Mouse (Mus musculus) stomach, embryonic 14.5 days (tissue): ENCODE results near the gene 1300017J02Rik. TPM values are rescaled to one million over a fixed set of nuclear protein-coding genes. Genes with fewer than 3 reads are reported as not detected.

Experiments
- ATAC-seq: fragments of 200-750 bp; cut with Nextera tagmentation; 2 replicates; pipeline ENCODE4 v1.8.0; 2017; ENCODE audit warnings: low read depth, moderate TSS enrichment; ENCODE audit not compliant: insufficient number of reproducible peaks, insufficient read depth, low FRiP score
- H3K27ac ChIP-seq: fragments of 300-500 bp; sonication (generic); 2 replicates; pipeline ENCODE4 v1.5.1; 2014; ENCODE audit warnings: mild to moderate bottlenecking, low read length, moderate library complexity, mixed read lengths
- H3K27me3 ChIP-seq: fragments of 300-500 bp; sonication (generic); 2 replicates; pipeline ENCODE4 v1.6.1; 2014; ENCODE audit warnings: low read length, control low read depth, mixed read lengths; ENCODE audit not compliant: control insufficient read depth, insufficient read depth
- H3K36me3 ChIP-seq: fragments of 300-500 bp; sonication (generic); 2 replicates; pipeline ENCODE4 v1.6.1; 2014; ENCODE audit warnings: mild to moderate bottlenecking, control low read depth, low read length, moderate library complexity, mixed read lengths; ENCODE audit not compliant: control insufficient read depth, insufficient read depth
- H3K4me1 ChIP-seq: fragments of 300-500 bp; sonication (generic); 2 replicates; pipeline ENCODE4 v1.6.1; 2014; ENCODE audit warnings: low read length, control low read depth, mixed read lengths; ENCODE audit not compliant: control insufficient read depth, insufficient read depth
- H3K4me2 ChIP-seq: fragments of 300-500 bp; sonication (generic); replicated peaks from 2 replicates; pipeline ENCODE4 v1.6.1; 2014; ENCODE audit warnings: low read depth, low read length, control low read depth
- H3K4me3 ChIP-seq: fragments of 300-500 bp; sonication (generic); 2 replicates; pipeline ENCODE4 v1.5.1; 2014; ENCODE audit warnings: low read depth, low read length, control low read depth
- H3K9ac ChIP-seq: fragments of 300-500 bp; sonication (generic); replicated peaks from 2 replicates; pipeline ENCODE4 v1.6.1; 2014; ENCODE audit warnings: low read depth, mild to moderate bottlenecking, control low read depth, low read length, moderate library complexity, mixed read lengths
- H3K9me3 ChIP-seq: fragments of 300-500 bp; sonication (generic); 2 replicates; pipeline ENCODE4 v1.6.1; 2016; ENCODE audit warnings: low read depth, low read length, control low read depth; ENCODE audit not compliant: control insufficient read depth
- WGBS: fragments of 180-500 bp; shearing (Covaris S2); extraction: QIAGEN DNeasy Blood & Tissue Kit; methylation state at CpG from one replicate; pipeline ENCODE4 v1.1.7; 2014; 5-methylcytosine and 5-hydroxymethylcytosine counted together
- polyA plus RNA-seq: library from polyadenylated mRNA; unstranded; fragments of >200 nt; fragmentation: Nextera tagmentation; extraction: Ambion mirVana; gene quantifications from 2 replicates; pipeline ENCODE4 v1.2.1, GENCODE M21; 2014

Gene 1300017J02Rik
- polyA plus RNA-seq, 1 experiment from 2014 or later, result not detected

DNA sequence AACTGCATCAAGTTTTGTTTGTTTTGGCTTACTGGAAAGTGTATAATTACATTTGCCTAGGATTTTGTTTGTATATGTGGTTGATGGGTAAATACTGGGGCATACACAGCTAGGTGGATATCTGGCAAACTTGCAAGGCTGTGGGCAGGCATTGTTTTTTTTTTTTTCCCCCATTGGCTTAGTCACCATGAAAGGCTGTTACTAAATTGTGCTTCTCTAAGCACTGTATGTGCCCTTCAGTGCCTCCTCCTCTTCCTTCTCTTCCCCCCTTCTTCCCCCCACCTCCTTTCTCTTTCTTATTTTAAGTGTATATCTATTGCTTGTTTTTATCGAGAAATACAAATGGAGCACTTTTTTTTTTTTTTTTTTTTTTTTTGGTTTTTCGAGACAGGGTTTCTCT is 19.8 kb upstream of the 1300017J02Rik start:
- Histone ChIP-seq H3K27ac (no peak overlapping the region), H3K4me2 (no peak overlapping the region), H3K9me3 (no peaks in the 10 kb centered on the region), H3K36me3 (peaks cover 82% of the 10 kb centered on the region), H3K27me3 (no peaks in the 10 kb centered on the region), H3K4me3 (no peak overlapping the region), H3K9ac (no peak overlapping the region), H3K4me1 (no peaks in the 10 kb centered on the region)
- WGBS, result 75% methylated on average over 1 of the region's 2 CpGs
- no peak for ATAC-seq

DNA sequence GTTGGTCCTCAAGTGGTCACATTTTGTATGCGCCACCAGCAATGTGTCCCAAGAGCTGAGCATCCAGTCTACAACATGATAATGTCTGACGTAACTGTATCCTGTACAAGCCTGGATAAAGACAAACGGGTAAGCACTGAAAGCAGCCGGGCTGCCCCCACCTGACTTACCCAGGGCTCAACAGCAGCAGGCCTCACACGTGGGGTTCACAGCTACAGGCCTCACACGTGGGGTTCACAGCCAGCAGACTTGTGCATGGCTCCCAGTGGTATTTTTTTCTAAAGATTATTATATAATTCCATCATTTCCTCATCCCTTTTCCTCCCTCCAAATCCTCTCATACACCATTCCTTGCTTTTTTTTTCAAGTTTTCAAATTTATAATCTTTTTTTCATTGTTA is 5.0 kb upstream of the 1300017J02Rik start:
- H3K36me3 ChIP-seq, result peaks cover 41% of the 10 kb centered on the region; the same call in 1 of the 2 replicates
- WGBS, result 85% methylated on average over 6 of the region's 6 CpGs
- no peak for ATAC-seq
- no peak overlapping the region for H3K4me2 ChIP-seq
- no peak overlapping the region for H3K4me3 ChIP-seq
- H3K9me3 ChIP-seq, result no peaks in the 10 kb centered on the region
- H3K4me1 ChIP-seq, result peaks cover 5% of the 10 kb centered on the region; the same call in 1 of the 2 replicates
- no peak overlapping the region for H3K27ac ChIP-seq
- H3K9ac ChIP-seq, result no peak overlapping the region
- no peaks in the 10 kb centered on the region for H3K27me3 ChIP-seq

DNA sequence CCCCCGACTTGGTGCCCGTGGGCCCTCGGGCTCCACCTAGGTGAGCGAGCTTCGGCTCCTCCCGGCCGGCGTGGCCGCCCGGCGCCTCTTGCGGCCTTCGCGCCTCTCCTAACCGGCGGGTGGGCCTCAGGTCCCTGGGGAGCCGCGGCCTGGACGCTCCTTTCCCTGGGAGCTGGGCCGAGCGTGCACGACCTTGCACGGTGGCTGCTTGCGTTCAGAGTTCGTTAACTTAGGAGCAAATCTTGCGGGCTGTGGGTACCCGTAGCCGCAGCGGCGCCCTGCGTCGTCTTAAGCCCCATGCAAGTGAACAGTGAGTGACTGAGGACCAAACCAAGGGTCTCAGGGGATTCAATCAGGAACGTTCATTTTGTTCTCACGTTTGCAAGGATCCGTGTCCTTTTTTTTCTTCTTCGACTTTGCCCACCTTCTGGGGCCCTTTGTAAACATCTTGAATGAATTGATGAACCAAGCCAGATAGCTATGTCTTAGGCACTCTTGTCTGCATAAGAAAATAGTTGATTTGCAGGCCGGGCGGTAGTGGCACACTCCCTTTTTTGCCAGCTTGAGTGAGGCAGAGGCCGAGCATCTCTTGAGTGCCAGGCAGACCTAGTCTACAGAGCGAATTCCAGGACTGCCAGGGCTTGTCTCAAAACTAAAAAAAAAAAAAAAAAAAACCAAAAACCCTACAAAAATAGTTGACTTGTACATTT is 605 bp upstream of the 1300017J02Rik start:
- Histone ChIP-seq H3K4me2 (peak overlapping the region; percentile 67), H3K36me3 (peaks cover 17% of the 10 kb centered on the region; the same call in 1 of the 2 replicates), H3K9me3 (no peaks in the 10 kb centered on the region), H3K4me1 (peaks cover 5% of the 10 kb centered on the region; the same call in 1 of the 2 replicates), H3K4me3 (peak overlapping the region; percentile 62), H3K27me3 (no peaks in the 10 kb centered on the region), H3K27ac (peak overlapping the region; percentile 80), H3K9ac (peak overlapping the region; percentile 77)
- peak; percentile 68 for ATAC-seq
- under 1% methylated on average over 33 of the region's 40 CpGs for WGBS

GRCm38 (mm10) chr9:103302666-103303065 is 2.2 kb downstream of the 1300017J02Rik start:
- no peaks in the 10 kb centered on the region for H3K9me3 ChIP-seq
- H3K4me2 ChIP-seq, result no peak overlapping the region
- no peak overlapping the region for H3K27ac ChIP-seq
- H3K4me3 ChIP-seq, result no peak overlapping the region
- no peaks in the 10 kb centered on the region for H3K27me3 ChIP-seq
- H3K4me1 ChIP-seq, result peaks cover 5% of the 10 kb centered on the region; the same call in 1 of the 2 replicates
- H3K36me3 ChIP-seq, result no peaks in the 10 kb centered on the region; the same call in 1 of the 2 replicates
- H3K9ac ChIP-seq, result no peak overlapping the region
- 62% methylated on average over 3 of the region's 3 CpGs for WGBS
- no peak for ATAC-seq

DNA sequence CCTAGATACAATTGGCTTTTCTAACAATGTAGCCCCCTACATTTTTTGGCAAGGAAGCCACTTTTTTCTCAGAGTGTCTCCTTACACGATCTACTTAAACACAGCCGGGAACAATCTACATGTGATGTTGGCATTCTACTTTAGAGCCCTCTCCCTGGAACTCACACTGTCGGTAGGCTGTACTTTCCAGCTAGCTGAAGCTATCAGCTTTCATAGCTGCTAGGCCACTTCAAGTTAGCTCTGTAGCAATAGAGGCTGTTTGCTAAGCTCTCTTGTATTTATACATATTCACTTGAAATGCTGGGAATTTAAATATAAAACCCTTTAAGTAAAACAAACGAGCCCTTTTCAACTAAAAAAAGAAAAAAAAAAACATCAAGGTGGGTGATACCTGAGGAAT is 2.6 kb downstream of the 1300017J02Rik start:
- Histone ChIP-seq H3K4me1 (peaks cover 5% of the 10 kb centered on the region; the same call in 1 of the 2 replicates), H3K4me2 (no peak overlapping the region), H3K27me3 (no peaks in the 10 kb centered on the region), H3K27ac (no peak overlapping the region), H3K36me3 (no peaks in the 10 kb centered on the region; the same call in 1 of the 2 replicates), H3K4me3 (no peak overlapping the region), H3K9me3 (no peaks in the 10 kb centered on the region), H3K9ac (no peak overlapping the region)
- ATAC-seq, result no peak
- WGBS, result 77% methylated on average over 4 of the region's 4 CpGs

- Histone ChIP-seq H3K9ac (no peak overlapping the region), H3K9me3 (no peaks in the 10 kb centered on the region), H3K27me3 (no peaks in the 10 kb centered on the region), H3K4me1 (no peaks in the 10 kb centered on the region), H3K36me3 (no peaks in the 10 kb centered on the region), H3K4me3 (no peak overlapping the region), H3K4me2 (no peak overlapping the region), H3K27ac (no peak overlapping the region)
- ATAC-seq, result no peak
- WGBS, result 89% methylated on average over 8 of the region's 8 CpGs
These were observed 3.8 kb downstream of the 1300017J02Rik start for GRCm38 (mm10) chr9:103301086-103301485.

- no peak overlapping the region for H3K4me3 ChIP-seq
- no peaks in the 10 kb centered on the region for H3K36me3 ChIP-seq
- no peak for ATAC-seq
- WGBS, result 65% methylated on average over 2 of the region's 2 CpGs
- H3K9me3 ChIP-seq, result no peaks in the 10 kb centered on the region
- H3K9ac ChIP-seq, result no peak overlapping the region
- H3K27me3 ChIP-seq, result no peaks in the 10 kb centered on the region
- no peak overlapping the region for H3K27ac ChIP-seq
- no peaks in the 10 kb centered on the region for H3K4me1 ChIP-seq
- H3K4me2 ChIP-seq, result no peak overlapping the region
These were observed 10.4 kb downstream of the 1300017J02Rik start for GRCm38 (mm10) chr9:103294507-103294906.

DNA sequence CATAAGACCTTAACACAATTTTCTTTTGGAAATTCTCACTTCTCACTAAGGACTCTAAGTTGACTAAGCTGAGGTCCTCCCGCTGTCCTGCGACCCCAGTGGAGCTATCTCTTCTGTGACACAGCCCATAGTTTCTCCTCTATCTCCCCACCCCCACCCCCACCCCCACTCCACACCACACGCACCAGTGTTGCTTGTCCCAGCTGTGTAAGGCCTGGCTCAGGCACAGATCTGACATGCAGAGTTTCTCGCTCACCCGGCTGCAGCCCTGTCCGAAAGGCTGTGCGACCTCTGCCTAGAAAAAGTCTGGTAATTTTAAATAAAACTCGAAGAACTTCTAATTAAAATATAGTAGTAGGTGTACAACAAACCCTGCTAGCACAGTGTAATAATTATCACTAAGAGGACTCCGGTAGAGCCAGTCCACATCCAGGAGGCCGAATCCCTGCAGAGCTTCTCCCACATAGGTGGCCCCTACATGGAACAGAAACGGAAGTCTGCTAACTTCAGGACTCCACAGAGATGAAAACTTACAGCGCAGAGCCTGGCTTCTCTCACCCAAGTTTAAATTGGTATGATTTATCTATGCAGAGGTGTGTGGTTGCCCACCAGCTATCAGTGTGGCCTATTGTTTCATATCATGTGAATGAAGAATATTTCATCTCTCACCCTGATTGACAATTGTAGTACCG is 16.2 kb downstream of the 1300017J02Rik start:
- Histone ChIP-seq H3K36me3 (no peaks in the 10 kb centered on the region), H3K9me3 (no peaks in the 10 kb centered on the region), H3K4me3 (no peak overlapping the region), H3K27me3 (no peaks in the 10 kb centered on the region), H3K9ac (no peak overlapping the region), H3K27ac (no peak overlapping the region), H3K4me1 (no peaks in the 10 kb centered on the region), H3K4me2 (no peak overlapping the region)
- ATAC-seq, result peak; percentile 67; the same call in 1 of the 2 replicates
- WGBS, result 81% methylated on average over 13 of the region's 13 CpGs
